Mouse (Mus musculus): ENCODE results near the gene Slc20a1. TPM values are rescaled to one million over a fixed set of nuclear protein-coding genes. Genes with fewer than 3 reads are reported as not detected.
A peak's percentile ranks its signal among the peaks of the same experiment; 100 is the strongest.

Gene Slc20a1
- 33.3 and 42.5 TPM in 2 replicates for polyA plus RNA-seq (2015; fragmentation: Nextera tagmentation; extraction: Ambion mirVana)

- peak; percentile 97 for DNase-seq (ENCODE audit: low spot score)
Observed at GRCm38 (mm10) chr2:129198436-129199327, at the start of gene Slc20a1. Slc20a1 (plus strand) TSS chr2:129198764.

GRCm38 (mm10) chr2:129148836-129149235, 49.7 kb upstream of the Slc20a1 start:
- no peak for DNase-seq (ENCODE audit: low spot score)

GRCm38 (mm10) chr2:129150386-129150785, 48.2 kb upstream of the Slc20a1 start:
- DNase-seq (ENCODE audit: low spot score), result no peak

- DNase-seq (ENCODE audit: low spot score), result no peak
Observed at GRCm38 (mm10) chr2:129151111-129151510, 47.5 kb upstream of the Slc20a1 start.

GRCm38 (mm10) chr2:129152751-129153150, 45.8 kb upstream of the Slc20a1 start:
- DNase-seq (ENCODE audit: low spot score), result no peak

- DNase-seq (ENCODE audit: low spot score), result no peak
Observed at GRCm38 (mm10) chr2:129164815-129165214, 33.7 kb upstream of the Slc20a1 start.

- no peak for DNase-seq (ENCODE audit: low spot score)
Observed at GRCm38 (mm10) chr2:129166466-129167463, 31.8 kb upstream of the Slc20a1 start.

- no peak for DNase-seq (ENCODE audit: low spot score)
Observed at GRCm38 (mm10) chr2:129173386-129173785, 25.2 kb upstream of the Slc20a1 start.

- DNase-seq (ENCODE audit: low spot score), result peak; percentile 64
Observed at GRCm38 (mm10) chr2:129174474-129174873, 24.1 kb upstream of the Slc20a1 start.

- DNase-seq (ENCODE audit: low spot score), result no peak
Observed at GRCm38 (mm10) chr2:129175636-129176035, 22.9 kb upstream of the Slc20a1 start.

- DNase-seq (ENCODE audit: low spot score), result no peak
Observed at GRCm38 (mm10) chr2:129176676-129177420, 21.7 kb upstream of the Slc20a1 start.

- no peak for DNase-seq (ENCODE audit: low spot score)
Observed at GRCm38 (mm10) chr2:129177661-129178060, 20.9 kb upstream of the Slc20a1 start.

- DNase-seq (ENCODE audit: low spot score), result no peak
Observed at GRCm38 (mm10) chr2:129178182-129178908, 20.2 kb upstream of the Slc20a1 start.

- peak; percentile 89 for DNase-seq (ENCODE audit: low spot score)
Observed at GRCm38 (mm10) chr2:129179946-129180853, 18.4 kb upstream of the Slc20a1 start.

- DNase-seq (ENCODE audit: low spot score), result no peak
Observed at GRCm38 (mm10) chr2:129181509-129181908, 17.1 kb upstream of the Slc20a1 start.

GRCm38 (mm10) chr2:129182412-129182811, 16.2 kb upstream of the Slc20a1 start:
- DNase-seq (ENCODE audit: low spot score), result no peak

GRCm38 (mm10) chr2:129183561-129184031, 15.0 kb upstream of the Slc20a1 start:
- DNase-seq (ENCODE audit: low spot score), result peak; percentile 94

- no peak for DNase-seq (ENCODE audit: low spot score)
Observed at GRCm38 (mm10) chr2:129184853-129185252, 13.7 kb upstream of the Slc20a1 start.

Data from thymus, postnatal 0 days (tissue).